In genomic region chr15:99017355-99017761, GRCm38 (mm10) we compare ENCODE assay signal across 9 mouse cellular contexts. TPM values are rescaled to one million over a fixed set of nuclear protein-coding genes. Genes with fewer than 3 reads are reported as not detected.
DNase-seq lines count a peak whose midpoint lies in the region; ATAC-seq and TF ChIP-seq lines count a peak whose summit lies in the region.
"Had no signal": no experiment of that assay in that cellular context is flagged by ENCODE, and none has a peak within 500 bp of the region (broad histone marks: within the 10 kb centered on the region; RNA-seq: fewer than 3 reads in every experiment).

No protein-coding gene starts in this region.

- peak overlapping the region; percentile 72 for H3K27ac ChIP-seq in gastrocnemius, adult 2 months
- peak overlapping the region; percentile 35; the same call in 1 of the 2 replicates for H3K27ac ChIP-seq in embryonic facial prominence, embryonic 10.5 days (replicated peaks)
- H3K27ac ChIP-seq in kidney, postnatal 0 days, result peak overlapping the region; percentile 94

- 0 out of 2 replicates have a peak overlapping the region, but pooled peaks have one; percentile 12 for H3K4me2 ChIP-seq in kidney, postnatal 0 days (ENCODE audit: low read length)
- H3K4me2 ChIP-seq: lung, embryonic 14.5 days had no signal

- intact Hi-C loops in gastrocnemius, adult 2 months (cut with DNase I), result no loop called here

- DNase-seq in gastrocnemius, adult 2 months, result no peak
- no peak for DNase-seq in gastrocnemius, postnatal 10 days
- DNase-seq in embryonic facial prominence, embryonic 10.5 days (ENCODE audit: low spot score), result no peak
- no peak for DNase-seq in kidney, postnatal 0 days (ENCODE audit: low spot score)
- DNase-seq in lung, postnatal 25 days (ENCODE audit: low spot score), result no peak
- DNase-seq: lung, embryonic 14.5 days had no signal

- WGBS in embryonic facial prominence, embryonic 10.5 days, result 77% methylated on average over 8 of the region's 8 CpGs
- 30% methylated on average over 8 of the region's 8 CpGs for WGBS in kidney, postnatal 0 days

- peaks cover 5% of the 10 kb centered on the region; the same call in 1 of the 2 replicates for H3K9me3 ChIP-seq in embryonic facial prominence, embryonic 10.5 days
- H3K9me3 ChIP-seq in kidney, postnatal 0 days (replicated peaks; ENCODE audit: low read length), result no peaks in the 10 kb centered on the region

- no peak; the same call in 1 of the 2 replicates for ATAC-seq in kidney, postnatal 0 days (replicated peaks; ENCODE audit: low FRiP score, low read depth)
- ATAC-seq in megakaryocyte, adult 5-6 weeks (ENCODE audit: poor library complexity, severe bottlenecking), result peak; percentile 67
- ATAC-seq in activated CD4-positive, CD25-positive, alpha-beta regulatory T cell, adult 4 months, result no peak
- no peak for ATAC-seq in frontal cortex, adult (ENCODE audit: low TSS enrichment)

- H3K36me3 ChIP-seq in embryonic facial prominence, embryonic 10.5 days (replicated peaks), result no peaks in the 10 kb centered on the region
- no peaks in the 10 kb centered on the region for H3K36me3 ChIP-seq in kidney, postnatal 0 days (ENCODE audit: insufficient read depth, low read length)

- no peak for TF ChIP-seq CTCF in gastrocnemius, adult 2 months (IDR thresholded peaks at IDR 0.05)
- no peak for TF ChIP-seq CTCF in kidney, postnatal 0 days (IDR thresholded peaks at IDR 0.05; ENCODE audit: low read depth)

- H3K27me3 ChIP-seq in embryonic facial prominence, embryonic 10.5 days (replicated peaks; ENCODE audit: low read depth, poor library complexity, severe bottlenecking), result peaks cover 17% of the 10 kb centered on the region
- no peaks in the 10 kb centered on the region for H3K27me3 ChIP-seq in kidney, postnatal 0 days (ENCODE audit: insufficient read depth, low read length)

- H3K4me1 ChIP-seq in embryonic facial prominence, embryonic 10.5 days, result peaks cover 24% of the 10 kb centered on the region
- H3K4me1 ChIP-seq in kidney, postnatal 0 days (replicated peaks; ENCODE audit: insufficient read depth, low read length), result peaks cover 24% of the 10 kb centered on the region

- H3K9ac ChIP-seq in kidney, postnatal 0 days (ENCODE audit: low read depth, low read length), result no peak overlapping the region
- H3K9ac ChIP-seq: lung, embryonic 14.5 days had no signal

- H3K4me3 ChIP-seq in gastrocnemius, adult 2 months, result no peak overlapping the region
- H3K4me3 ChIP-seq in embryonic facial prominence, embryonic 10.5 days, result no peak overlapping the region
- no peak overlapping the region for H3K4me3 ChIP-seq in kidney, postnatal 0 days (replicated peaks; ENCODE audit: low read depth, low read length)

RNA-seq across cellular contexts. Expression of gene Tuba1c, which starts 12.3 kb away (rescaled TPM):
- total RNA-seq in gastrocnemius, adult 2 months (2021), result 1 to 10 TPM; 7.1 to 7.7 TPM
- total RNA-seq in gastrocnemius, postnatal 10 days (2021), result 10 to 100 TPM; 31.9 to 39.8 TPM
- 141 and 144 TPM in 2 replicates for polyA plus RNA-seq in embryonic facial prominence, embryonic 10.5 days (2016; fragmentation: Nextera tagmentation; extraction: Ambion mirVana)
- 170 and 178 TPM in 2 replicates for polyA plus RNA-seq in kidney, postnatal 0 days (2015; fragmentation: Nextera tagmentation; extraction: Ambion mirVana)
- total RNA-seq in megakaryocyte, adult 5-6 weeks (2015), result 232 and 270 TPM in 2 replicates
- total RNA-seq in megakaryocyte, adult 5-6 weeks (2017), result 124 and 128 TPM in 2 replicates
- 100 to 1,000 TPM in 1 of 2 experiments, 10 to 100 TPM in 1; 98.3 to 120 TPM for polyA plus RNA-seq in activated CD4-positive, CD25-positive, alpha-beta regulatory T cell, adult 4 months (2017; shearing (Covaris generic))

RNA-seq across cellular contexts. Expression of gene Prph, which starts 37.6 kb away (rescaled TPM):
- total RNA-seq in gastrocnemius, adult 2 months (2021), result 1 to 10 TPM in 1 of 2 experiments, under 1 TPM in 1; 0.31 to 1.2 TPM
- total RNA-seq in gastrocnemius, postnatal 10 days (2021), result 1 to 10 TPM; 1.7 to 2.0 TPM
- polyA plus RNA-seq in embryonic facial prominence, embryonic 10.5 days (2016; fragmentation: Nextera tagmentation; extraction: Ambion mirVana), result 3.7 and 6.3 TPM in 2 replicates
- polyA plus RNA-seq in kidney, postnatal 0 days (2015; fragmentation: Nextera tagmentation; extraction: Ambion mirVana), result 0.26 and 0.82 TPM in 2 replicates
- total RNA-seq in megakaryocyte, adult 5-6 weeks (2015), result not detected in 2 replicates
- total RNA-seq in megakaryocyte, adult 5-6 weeks (2017), result not detected in 2 replicates
- polyA plus RNA-seq in activated CD4-positive, CD25-positive, alpha-beta regulatory T cell, adult 4 months (2017; shearing (Covaris generic)), result not detected

RNA-seq across cellular contexts. Expression of gene Troap, which starts 57.0 kb away (rescaled TPM):
- total RNA-seq in gastrocnemius, adult 2 months (2021), result not detected
- total RNA-seq in gastrocnemius, postnatal 10 days (2021), result 1 to 10 TPM; 2.5 to 4.6 TPM
- 49.8 and 53.1 TPM in 2 replicates for polyA plus RNA-seq in embryonic facial prominence, embryonic 10.5 days (2016; fragmentation: Nextera tagmentation; extraction: Ambion mirVana)
- polyA plus RNA-seq in kidney, postnatal 0 days (2015; fragmentation: Nextera tagmentation; extraction: Ambion mirVana), result 11.4 and 11.5 TPM in 2 replicates
- total RNA-seq in megakaryocyte, adult 5-6 weeks (2015), result 27.1 and 37.2 TPM in 2 replicates
- total RNA-seq in megakaryocyte, adult 5-6 weeks (2017), result 27.9 and 28.3 TPM in 2 replicates
- 1 to 10 TPM; 3.6 to 4.4 TPM for polyA plus RNA-seq in activated CD4-positive, CD25-positive, alpha-beta regulatory T cell, adult 4 months (2017; shearing (Covaris generic))

Comparison
In these comparisons a context has a peak if more than half of its experiments do, and no peak if none do; other contexts are left out.
1. H3K27ac ChIP-seq: peak in every context shown above with its lines; median percentile 94 in kidney, postnatal 0 days; 72 in gastrocnemius, adult 2 months; 35 in embryonic facial prominence, embryonic 10.5 days.
2. RNA of gene Troap, which starts 57.0 kb away (total RNA-seq): 27.1 to 37.2 TPM in megakaryocyte, adult 5-6 weeks; 2.5 to 4.6 TPM in gastrocnemius, postnatal 10 days and not detected in gastrocnemius, adult 2 months; every median in the first group is over 4 times any median in the second.